Mouse (Mus musculus) hindbrain, postnatal 0 days (tissue): ENCODE results near the gene Tenm3. TPM values are rescaled to one million over a fixed set of nuclear protein-coding genes. Genes with fewer than 3 reads are reported as not detected.
A peak's percentile ranks its signal among the peaks of the same experiment; 100 is the strongest.

Experiments
- ATAC-seq: fragments of 200-750 bp; cut with Nextera tagmentation; 2 replicates; pipeline ENCODE4 v1.8.0; 2017; ENCODE audit warnings: mild to moderate bottlenecking, moderate TSS enrichment, moderate library complexity
- DNase-seq: peaks from one replicate; pipeline ENCODE4 v3.0.0-alpha.2; 2015; ENCODE audit warnings: low spot score
- H3K27ac ChIP-seq: fragments of 300-500 bp; sonication (generic); 2 replicates; pipeline ENCODE4 v1.5.1; 2014; ENCODE audit warnings: mild to moderate bottlenecking
- H3K27me3 ChIP-seq: fragments of 300-500 bp; sonication (generic); 2 replicates; pipeline ENCODE4 v1.6.1; 2014; ENCODE audit warnings: low read length, mixed read lengths; ENCODE audit not compliant: insufficient read depth
- H3K36me3 ChIP-seq: fragments of 300-500 bp; sonication (generic); 2 replicates; pipeline ENCODE4 v1.6.1; 2014; ENCODE audit warnings: low read length, mixed read lengths; ENCODE audit not compliant: insufficient read depth
- H3K4me1 ChIP-seq: fragments of 300-500 bp; sonication (generic); 2 replicates; pipeline ENCODE4 v1.6.1; 2014; ENCODE audit warnings: antibody characterized with exemption, low read length, mixed read lengths; ENCODE audit not compliant: insufficient read depth
- H3K4me2 ChIP-seq: fragments of 300-500 bp; sonication (generic); 2 replicates; pipeline ENCODE4 v1.6.1; 2014; ENCODE audit warnings: low read depth, mild to moderate bottlenecking, low read length, moderate library complexity, mixed read lengths
- H3K4me3 ChIP-seq: fragments of 300-500 bp; sonication (generic); 2 replicates; pipeline ENCODE4 v1.5.1; 2014; ENCODE audit warnings: low read length
- H3K9ac ChIP-seq: fragments of 300-500 bp; sonication (generic); replicated peaks from 2 replicates; pipeline ENCODE4 v1.6.1; 2014; ENCODE audit warnings: mild to moderate bottlenecking, low read length, moderate library complexity, mixed read lengths
- H3K9me3 ChIP-seq: fragments of 300-500 bp; sonication (generic); 2 replicates; pipeline ENCODE4 v1.6.1; 2016; ENCODE audit warnings: low read length, mixed read lengths
- CTCF ChIP-seq: IDR thresholded peaks from 2 replicates; pipeline ENCODE4 v1.5.1; 2016; ENCODE audit warnings: antibody characterized with exemption, control low read depth, low read depth
- WGBS: fragments of 180-500 bp; shearing (Covaris S2); extraction: QIAGEN DNeasy Blood & Tissue Kit; methylation state at CpG from one replicate; pipeline ENCODE4 v1.1.7; 2014; 5-methylcytosine and 5-hydroxymethylcytosine counted together
- polyA plus RNA-seq: library from polyadenylated mRNA; unstranded; fragments of >200 nt; fragmentation: Nextera tagmentation; extraction: Ambion mirVana; gene quantifications from 2 replicates; pipeline ENCODE4 v1.2.1, GENCODE M21; 2015
- total RNA-seq: library from RNA; depleted of rRNA; stranded (reverse); fragments of >200 nt; gene quantifications from 2 replicates; pipeline ENCODE4 v1.2.3, GENCODE M21; 2014

The Tenm3 gene
- total and polyA plus RNA-seq, 2 experiments from 2014 or later, result 21.3 to 151 TPM

GRCm38 (mm10) chr8:48304224-48304623 lies 539.5 kb downstream of the Tenm3 start:
- no peak for TF ChIP-seq CTCF
- no peak for ATAC-seq
- H3K4me1 ChIP-seq, result peaks cover 5% of the 10 kb centered on the region; the same call in 1 of the 2 replicates
- H3K36me3 ChIP-seq, result no peaks in the 10 kb centered on the region
- no peaks in the 10 kb centered on the region for H3K27me3 ChIP-seq
- DNase-seq, result no peak
- no peak overlapping the region for H3K9ac ChIP-seq
- no peak overlapping the region for H3K27ac ChIP-seq
- no peaks in the 10 kb centered on the region for H3K9me3 ChIP-seq
- WGBS, result 69% methylated on average over 7 of the region's 7 CpGs
- H3K4me3 ChIP-seq, result no peak overlapping the region
- H3K4me2 ChIP-seq, result no peak overlapping the region

DNA sequence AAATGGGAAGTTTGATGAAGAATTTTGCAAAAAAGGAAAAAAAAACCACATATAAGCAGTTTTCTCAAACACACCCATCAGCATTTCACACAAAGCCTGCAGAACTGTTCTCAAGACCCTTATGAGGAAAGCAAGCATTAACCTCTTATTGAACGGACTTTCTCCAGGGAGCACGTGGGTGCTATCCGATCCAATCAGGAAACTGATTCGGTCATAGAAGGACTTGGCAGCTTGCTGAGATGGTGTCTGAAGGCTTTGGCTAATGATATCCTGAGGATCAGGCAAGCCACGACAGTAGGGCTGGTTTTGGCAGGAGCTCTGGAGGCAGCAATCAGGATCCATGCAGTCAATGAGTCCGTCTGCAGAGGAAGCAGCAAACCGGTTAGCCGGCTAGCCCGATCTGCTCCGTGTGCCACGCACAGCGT lies 543.1 kb downstream of the Tenm3 start:
- no peak overlapping the region; the same call in 1 of the 2 replicates for H3K27ac ChIP-seq
- no peaks in the 10 kb centered on the region for H3K9me3 ChIP-seq
- 24% methylated on average over 12 of the region's 12 CpGs for WGBS
- H3K4me1 ChIP-seq, result peaks cover 5% of the 10 kb centered on the region; the same call in 1 of the 2 replicates
- DNase-seq, result peak; percentile 76
- H3K27me3 ChIP-seq, result no peaks in the 10 kb centered on the region
- 0 out of 2 replicates have a peak overlapping the region, but pooled peaks have one; percentile 6 for H3K9ac ChIP-seq
- no peak for TF ChIP-seq CTCF
- peak; percentile 87 for ATAC-seq
- peak overlapping the region; percentile 16 for H3K4me3 ChIP-seq
- H3K4me2 ChIP-seq, result peak overlapping the region; percentile 51
- no peaks in the 10 kb centered on the region for H3K36me3 ChIP-seq

GRCm38 (mm10) chr8:48300061-48300460 lies 543.7 kb downstream of the Tenm3 start:
- H3K36me3 ChIP-seq, result no peaks in the 10 kb centered on the region
- peak overlapping the region; percentile 51 for H3K4me2 ChIP-seq
- no peaks in the 10 kb centered on the region for H3K27me3 ChIP-seq
- TF ChIP-seq CTCF, result no peak
- H3K4me3 ChIP-seq, result no peak overlapping the region; the same call in 1 of the 2 replicates
- 28% methylated on average over 8 of the region's 8 CpGs for WGBS
- H3K4me1 ChIP-seq, result peaks cover 5% of the 10 kb centered on the region; the same call in 1 of the 2 replicates
- no peak for ATAC-seq
- no peak overlapping the region for H3K27ac ChIP-seq
- DNase-seq, result peak; percentile 19
- H3K9me3 ChIP-seq, result no peaks in the 10 kb centered on the region
- no peak overlapping the region for H3K9ac ChIP-seq

DNA sequence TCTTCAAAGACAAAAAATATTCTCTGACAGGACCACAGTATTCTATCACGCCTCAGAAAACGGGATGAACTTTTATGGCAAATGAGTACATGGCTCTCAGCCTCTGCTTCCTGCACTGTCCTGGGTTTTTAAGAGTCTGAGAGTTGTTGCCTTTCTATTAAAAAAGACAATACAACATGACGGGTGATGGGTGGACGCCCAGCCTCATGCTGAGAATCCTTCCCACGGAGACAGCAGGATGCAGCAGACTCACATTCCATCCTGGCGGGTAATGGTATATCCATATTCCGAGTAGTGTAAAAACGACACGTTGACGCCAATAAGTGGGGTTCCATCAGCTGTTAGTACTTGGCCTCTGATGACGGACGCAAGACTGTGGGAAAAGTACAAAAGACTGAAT lies 544.4 kb downstream of the Tenm3 start:
- no peak for TF ChIP-seq CTCF
- no peak for ATAC-seq
- Histone ChIP-seq H3K4me2 (no peak overlapping the region), H3K4me1 (peaks cover 5% of the 10 kb centered on the region; the same call in 1 of the 2 replicates), H3K9me3 (no peaks in the 10 kb centered on the region), H3K4me3 (no peak overlapping the region), H3K27me3 (no peaks in the 10 kb centered on the region), H3K36me3 (no peaks in the 10 kb centered on the region), H3K9ac (no peak overlapping the region), H3K27ac (no peak overlapping the region)
- 44% methylated on average over 12 of the region's 12 CpGs for WGBS
- DNase-seq, result no peak

GRCm38 (mm10) chr8:48296371-48296770 lies 547.4 kb downstream of the Tenm3 start:
- Histone ChIP-seq H3K4me2 (no peak overlapping the region), H3K36me3 (no peaks in the 10 kb centered on the region), H3K27me3 (no peaks in the 10 kb centered on the region), H3K4me1 (peaks cover 5% of the 10 kb centered on the region; the same call in 1 of the 2 replicates), H3K9me3 (no peaks in the 10 kb centered on the region), H3K9ac (no peak overlapping the region), H3K4me3 (no peak overlapping the region), H3K27ac (no peak overlapping the region)
- DNase-seq (no peak), ATAC-seq (no peak)
- TF ChIP-seq CTCF, result no peak
- WGBS, result 92% methylated on average over 7 of the region's 7 CpGs

DNA sequence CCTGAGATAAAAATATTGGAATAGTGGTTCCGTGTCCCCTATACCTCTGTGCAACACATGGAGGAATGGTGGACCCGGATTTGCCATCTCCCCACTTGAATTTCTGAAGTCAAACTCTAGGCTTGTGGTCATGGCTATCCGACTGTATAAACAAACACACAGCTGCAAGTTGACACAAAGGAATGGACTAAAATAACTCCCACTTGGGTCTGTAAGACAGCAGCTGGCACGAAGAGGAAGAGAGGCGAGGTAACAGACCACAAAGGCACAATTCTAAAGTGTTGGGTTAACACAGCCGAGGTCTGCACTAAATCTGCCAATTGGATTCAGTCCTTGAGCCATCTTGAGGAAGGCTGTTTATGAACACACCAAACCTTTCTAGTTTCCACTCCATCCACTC lies 548.2 kb downstream of the Tenm3 start:
- Histone ChIP-seq H3K4me1 (0 out of 2 replicates have a peak, but pooled peaks cover under 1% of the 10 kb centered on the region), H3K27ac (no peak overlapping the region), H3K4me3 (no peak overlapping the region), H3K27me3 (no peaks in the 10 kb centered on the region), H3K36me3 (no peaks in the 10 kb centered on the region), H3K9ac (no peak overlapping the region), H3K4me2 (no peak overlapping the region), H3K9me3 (no peaks in the 10 kb centered on the region)
- DNase-seq (no peak), ATAC-seq (no peak)
- no peak for TF ChIP-seq CTCF
- 81% methylated on average over 6 of the region's 6 CpGs for WGBS

GRCm38 (mm10) chr8:48293797-48294196 lies 550.0 kb downstream of the Tenm3 start:
- Histone ChIP-seq H3K27me3 (no peaks in the 10 kb centered on the region), H3K4me3 (no peak overlapping the region), H3K4me1 (no peaks in the 10 kb centered on the region), H3K9ac (no peak overlapping the region), H3K27ac (no peak overlapping the region), H3K9me3 (no peaks in the 10 kb centered on the region), H3K4me2 (no peak overlapping the region), H3K36me3 (no peaks in the 10 kb centered on the region)
- DNase-seq (no peak), ATAC-seq (no peak)
- 93% methylated on average over 3 of the region's 3 CpGs for WGBS
- TF ChIP-seq CTCF, result no peak
